Mouse (Mus musculus) liver, embryonic 14.5 days (tissue): ENCODE measurements around the gene Gse1. TPM values are rescaled to one million over a fixed set of nuclear protein-coding genes. Genes with fewer than 3 reads are reported as not detected.

Experiments
- ATAC-seq: fragments of 200-750 bp; cut with Nextera tagmentation; 2 replicates; pipeline ENCODE4 v1.8.0; 2017; ENCODE audit warnings: moderate number of reproducible peaks, mild to moderate bottlenecking, moderate library complexity; ENCODE audit not compliant: insufficient read depth
- DNase-seq, 3 experiments: peaks; one replicate each; pipeline ENCODE4 v3.0.0-alpha.2; 2012 to 2013; ENCODE audit warnings: low read depth in 3 of 3, low spot score in 3 of 3
- H3K27ac ChIP-seq: fragments of 300-500 bp; sonication (generic); 2 replicates; pipeline ENCODE4 v1.5.1; 2014; ENCODE audit warnings: moderate library complexity, mild to moderate bottlenecking, control low read depth, inconsistent platforms
- H3K27me3 ChIP-seq: fragments of 300-500 bp; sonication (generic); 2 replicates; pipeline ENCODE4 v1.6.1; 2014; ENCODE audit warnings: mild to moderate bottlenecking, low read length, moderate library complexity; ENCODE audit not compliant: control insufficient read depth, insufficient read depth
- H3K36me3 ChIP-seq: fragments of 300-500 bp; sonication (generic); replicated peaks from 2 replicates; pipeline ENCODE4 v1.6.1; 2014; ENCODE audit warnings: low read depth; ENCODE audit not compliant: control insufficient read depth, insufficient read depth
- H3K4me1 ChIP-seq, 2 experiments: fragments of 200-500 bp in 1 of 2; fragments of 300-500 bp in 1 of 2; sonication (generic) in 1 of 2; replicated peaks; 2 replicates each; pipeline ENCODE4 v1.6.1; 2012 to 2014; ENCODE audit warnings: antibody characterized with exemption in 1 of 2, inconsistent platforms in 1 of 2, low read length in 1 of 2; ENCODE audit not compliant: control insufficient read depth in 2 of 2, insufficient read depth in 2 of 2
- H3K4me2 ChIP-seq: fragments of 300-500 bp; sonication (generic); 2 replicates; pipeline ENCODE4 v1.6.1; 2014; ENCODE audit warnings: low read depth, mild to moderate bottlenecking, control low read depth, moderate library complexity
- H3K4me3 ChIP-seq, 2 experiments: fragments of 200-500 bp in 1 of 2; fragments of 300-500 bp in 1 of 2; sonication (generic) in 1 of 2; 2 replicates each; pipeline ENCODE4 v1.5.1; 2012 to 2014; ENCODE audit warnings: low read depth in 2 of 2, low read length in 2 of 2, mild to moderate bottlenecking in 2 of 2, control low read depth in 1 of 2, inconsistent platforms in 1 of 2, moderate library complexity in 1 of 2; ENCODE audit not compliant: insufficient read depth in 1 of 2
- H3K9ac ChIP-seq: fragments of 300-500 bp; sonication (generic); replicated peaks from 2 replicates; pipeline ENCODE4 v1.6.1; 2014; ENCODE audit warnings: mild to moderate bottlenecking, control low read depth, moderate library complexity
- H3K9me3 ChIP-seq: fragments of 300-500 bp; sonication (generic); 2 replicates; pipeline ENCODE4 v1.6.1; 2016; ENCODE audit warnings: low read length, mixed read lengths; ENCODE audit not compliant: control insufficient read depth
- CTCF ChIP-seq: IDR thresholded peaks from 2 replicates; pipeline ENCODE4 v1.5.1; 2016; ENCODE audit warnings: antibody characterized with exemption, low read depth, control low read depth
- EP300 ChIP-seq: IDR thresholded peaks from 2 replicates; pipeline ENCODE4 v1.6.1; 2016; ENCODE audit warnings: antibody characterized with exemption, low read depth
- WGBS: fragments of 180-500 bp; shearing (Covaris S2); extraction: QIAGEN DNeasy Blood & Tissue Kit; methylation state at CpG from one replicate; pipeline ENCODE4 v1.1.7; 2014; ENCODE audit not compliant: insufficient replicate concordance; 5-methylcytosine and 5-hydroxymethylcytosine counted together
- polyA plus RNA-seq, 2 experiments: library from polyadenylated mRNA; depleted of rRNA in 1 of 2; stranded (reverse) in 1 of 2; unstranded in 1 of 2; fragments of >200 nt; fragmentation: Nextera tagmentation in 1 of 2; extraction: Ambion mirVana in 1 of 2; gene quantifications; 2 replicates each; pipeline versions ENCODE4 v1.2.1 to v1.2.3; 2012 to 2014

The Gse1 gene
- polyA plus RNA-seq, 2 experiments: 11.4 to 14.9 TPM

GRCm38 (mm10) chr8:120226700-120227577 lies 1.3 kb upstream of the Gse1 start:
- Histone ChIP-seq H3K27ac (no peak overlapping the region), H3K4me2 (no peak overlapping the region), H3K4me1 (no peaks in the 10 kb centered on the region), H3K27me3 (peaks cover 44% of the 10 kb centered on the region), H3K36me3 (no peaks in the 10 kb centered on the region), H3K4me3 (no peak overlapping the region), H3K9ac (no peak overlapping the region), H3K9me3 (no peaks in the 10 kb centered on the region)
- DNase-seq (no peak), ATAC-seq (no peak)
- TF ChIP-seq CTCF (no peak), EP300 (no peak)
- whole genome bisulfite sequencing: 49% methylated on average over 5 of the region's 5 CpGs

GRCm38 (mm10) chr8:120227578-120227876 lies 729 bp upstream of the Gse1 start:
- Histone ChIP-seq H3K4me1 (no peaks in the 10 kb centered on the region), H3K36me3 (no peaks in the 10 kb centered on the region), H3K27me3 (peaks cover 44% of the 10 kb centered on the region), H3K9ac (no peak overlapping the region), H3K9me3 (no peaks in the 10 kb centered on the region), H3K27ac (no peak overlapping the region), H3K4me2 (no peak overlapping the region), H3K4me3 (no peak overlapping the region)
- no peak for DNase-seq
- TF ChIP-seq CTCF: no peak
- TF ChIP-seq EP300: no peak
- ATAC-seq: no peak

- no peak overlapping the region for H3K9ac ChIP-seq
- H3K27me3 ChIP-seq: peaks cover 44% of the 10 kb centered on the region
Measured at GRCm38 (mm10) chr8:120228781-120229573, 721 bp downstream of the Gse1 start.

GRCm38 (mm10) chr8:120229574-120229916 lies 1.3 kb downstream of the Gse1 start:
- H3K36me3 ChIP-seq: no peaks in the 10 kb centered on the region
- ATAC-seq (no peak), DNase-seq (no peak)
- H3K4me3 ChIP-seq: 0 out of 4 replicates have a peak overlapping the region, but pooled peaks of 1 of the 2 experiments have one; percentile 50
- no peak overlapping the region for H3K27ac ChIP-seq
- H3K27me3 ChIP-seq: peaks cover 44% of the 10 kb centered on the region
- TF ChIP-seq EP300 (no peak), CTCF (no peak)
- 0% methylated on average over 20 of the region's 22 CpGs for WGBS
- no peaks in the 10 kb centered on the region for H3K9me3 ChIP-seq
- no peak overlapping the region for H3K9ac ChIP-seq
- H3K4me2 ChIP-seq: peak overlapping the region; percentile 68
- H3K4me1 ChIP-seq: no peaks in the 10 kb centered on the region

More at GRCm38 (mm10) chr8:120228781-120229573, 721 bp downstream of the Gse1 start:
- TF ChIP-seq CTCF (no peak), EP300 (no peak)
- H3K4me3 ChIP-seq: peak overlapping the region; percentile 2 to 50
- no peaks in the 10 kb centered on the region for H3K9me3 ChIP-seq
- H3K36me3 ChIP-seq: no peaks in the 10 kb centered on the region
- WGBS: under 1% methylated on average over 119 of the region's 125 CpGs
- no peak for DNase-seq
- ATAC-seq: no peak
- H3K4me2 ChIP-seq: peak overlapping the region; percentile 68
- H3K27ac ChIP-seq: no peak overlapping the region
- no peaks in the 10 kb centered on the region for H3K4me1 ChIP-seq

GRCm38 (mm10) chr8:120230081-120230480 lies 1.8 kb downstream of the Gse1 start:
- H3K27ac ChIP-seq: no peak overlapping the region
- ATAC-seq: no peak
- no peak overlapping the region for H3K9ac ChIP-seq
- TF ChIP-seq EP300 (no peak), CTCF (no peak)
- no peaks in the 10 kb centered on the region for H3K4me1 ChIP-seq
- H3K9me3 ChIP-seq: no peaks in the 10 kb centered on the region
- peak overlapping the region; percentile 68 for H3K4me2 ChIP-seq
- peaks cover 44% of the 10 kb centered on the region for H3K27me3 ChIP-seq
- H3K36me3 ChIP-seq: no peaks in the 10 kb centered on the region
- no peak overlapping the region for H3K4me3 ChIP-seq
- DNase-seq: no peak
- 19% methylated on average over 22 of the region's 22 CpGs for WGBS
